Mouse (Mus musculus): Measurements from ENCODE around the gene Samd4b.

GRCm38 (mm10) chr7:28383606-28384005 is 214.3 kb downstream of the Samd4b start:
- TF ChIP-seq CTCF (IDR thresholded peaks at IDR 0.05; ENCODE audit: control insufficient read depth, insufficient read depth, low read length) (no peak), POLR2A (IDR thresholded peaks at IDR 0.05; ENCODE audit: borderline replicate concordance, control insufficient read depth, low read depth, low read length) (no peak)

Measured in bone marrow, adult 2 months (tissue).